Mouse (Mus musculus) olfactory bulb, adult 2 months (tissue): ENCODE data around the gene Tnrc6a. TPM values are rescaled to one million over a fixed set of nuclear protein-coding genes. Genes with fewer than 3 reads are reported as not detected.

Experiments
- H3K27ac ChIP-seq: fragments of 200-500 bp; 2 replicates; pipeline ENCODE4 v1.5.1; 2012; ENCODE audit warnings: low read depth, low read length; ENCODE audit not compliant: insufficient read depth
- H3K4me1 ChIP-seq: fragments of 200-500 bp; 2 replicates; pipeline ENCODE4 v1.6.1; 2012; ENCODE audit warnings: low read length; ENCODE audit not compliant: control insufficient read depth, insufficient read depth
- H3K4me3 ChIP-seq: fragments of 200-500 bp; 2 replicates; pipeline ENCODE4 v1.5.1; 2012; ENCODE audit warnings: mild to moderate bottlenecking, low read depth, low read length, moderate library complexity; ENCODE audit not compliant: insufficient read depth
- CTCF ChIP-seq: fragments of 200-500 bp; IDR thresholded peaks from 2 replicates; pipeline ENCODE4 v1.5.1; 2012; ENCODE audit warnings: low read depth, mild to moderate bottlenecking, low read length, moderate library complexity; ENCODE audit not compliant: insufficient read depth
- POLR2A ChIP-seq: fragments of 200-500 bp; IDR thresholded peaks from 2 replicates; pipeline ENCODE4 v1.6.1; 2012; ENCODE audit warnings: mild to moderate bottlenecking, low read depth, low read length, moderate library complexity; ENCODE audit not compliant: insufficient read depth
- WGBS: fragments of 180-500 bp; shearing (Covaris S2); methylation state at CpG from one replicate; pipeline ENCODE4 v1.1.7; 2018; 5-methylcytosine and 5-hydroxymethylcytosine counted together
- polyA plus RNA-seq: library from polyadenylated mRNA; stranded (reverse); fragments of >200 nt; gene quantifications from 2 replicates; pipeline ENCODE4 v1.2.4, GENCODE M21; 2012; ENCODE audit warnings: low replicate concordance; ENCODE audit not compliant: missing spikeins, insufficient read depth, insufficient read length

Gene Tnrc6a
- polyA plus RNA-seq, 1 experiment = 45.8 TPM

- 89% methylated on average over 7 of the region's 7 CpGs for WGBS
- H3K27ac ChIP-seq = no peak overlapping the region
- no peak for TF ChIP-seq POLR2A
- no peak for TF ChIP-seq CTCF
Measured at GRCm38 (mm10) chr7:123120516-123120915, 3.2 kb upstream of the Tnrc6a start.

GRCm38 (mm10) chr7:123124299-123124716 is 623 bp downstream of the Tnrc6a start:
- WGBS = under 1% methylated on average over 39 of the region's 45 CpGs
- Histone ChIP-seq H3K4me1 (peaks cover under 1% of the 10 kb centered on the region; the same call in 1 of the 2 replicates), H3K4me3 (peak overlapping the region; percentile 93), H3K27ac (peak overlapping the region; percentile 96)
- TF ChIP-seq CTCF (no peak), POLR2A (no peak)

More at GRCm38 (mm10) chr7:123120516-123120915, 3.2 kb upstream of the Tnrc6a start:
- H3K4me1 ChIP-seq = no peaks in the 10 kb centered on the region
- H3K4me3 ChIP-seq = no peak overlapping the region

- 1% methylated on average over 16 of the region's 16 CpGs for WGBS
- H3K4me1 ChIP-seq = peaks cover 2% of the 10 kb centered on the region; the same call in 1 of the 2 replicates
- 0 out of 2 replicates have a peak overlapping the region, but pooled peaks have one; percentile 96 for H3K27ac ChIP-seq
- TF ChIP-seq CTCF (no peak), POLR2A (no peak)
- H3K4me3 ChIP-seq = peak overlapping the region; percentile 93
Measured at GRCm38 (mm10) chr7:123124735-123125181, 1.1 kb downstream of the Tnrc6a start.

GRCm38 (mm10) chr7:123126056-123126455 is 2.4 kb downstream of the Tnrc6a start:
- no peak for TF ChIP-seq POLR2A
- TF ChIP-seq CTCF = no peak
- Histone ChIP-seq H3K4me3 (no peak overlapping the region), H3K27ac (no peak overlapping the region), H3K4me1 (peaks cover 2% of the 10 kb centered on the region; the same call in 1 of the 2 replicates)
- WGBS = 61% methylated on average over 4 of the region's 4 CpGs

GRCm38 (mm10) chr7:123127301-123127700 is 3.6 kb downstream of the Tnrc6a start:
- no peak for TF ChIP-seq POLR2A
- no peak for TF ChIP-seq CTCF
- no peak overlapping the region for H3K4me3 ChIP-seq
- no peak overlapping the region for H3K27ac ChIP-seq
- WGBS = 62% methylated on average over 1 of the region's 1 CpGs
- peaks cover 2% of the 10 kb centered on the region; the same call in 1 of the 2 replicates for H3K4me1 ChIP-seq

GRCm38 (mm10) chr7:123127981-123128380 is 4.3 kb downstream of the Tnrc6a start:
- no peak for TF ChIP-seq POLR2A
- TF ChIP-seq CTCF = no peak
- peaks cover 2% of the 10 kb centered on the region; the same call in 1 of the 2 replicates for H3K4me1 ChIP-seq
- H3K4me3 ChIP-seq = no peak overlapping the region
- 50% methylated on average over 1 of the region's 1 CpGs for WGBS
- no peak overlapping the region for H3K27ac ChIP-seq

- peaks cover 2% of the 10 kb centered on the region; the same call in 1 of the 2 replicates for H3K4me1 ChIP-seq
- WGBS = 80% methylated on average over 2 of the region's 2 CpGs
Measured at GRCm38 (mm10) chr7:123129061-123129460, 5.4 kb downstream of the Tnrc6a start.

GRCm38 (mm10) chr7:123130198-123130597 is 6.5 kb downstream of the Tnrc6a start:
- WGBS = 6% methylated on average over 2 of the region's 2 CpGs
- TF ChIP-seq CTCF = no peak
- no peak for TF ChIP-seq POLR2A
- no peak overlapping the region for H3K27ac ChIP-seq
- no peak overlapping the region for H3K4me3 ChIP-seq
- peaks cover 2% of the 10 kb centered on the region; the same call in 1 of the 2 replicates for H3K4me1 ChIP-seq

More at GRCm38 (mm10) chr7:123129061-123129460, 5.4 kb downstream of the Tnrc6a start:
- Histone ChIP-seq H3K27ac (no peak overlapping the region), H3K4me3 (no peak overlapping the region)
- TF ChIP-seq POLR2A (no peak), CTCF (no peak)

- Histone ChIP-seq H3K27ac (no peak overlapping the region), H3K4me3 (no peak overlapping the region), H3K4me1 (peaks cover 5% of the 10 kb centered on the region)
- WGBS = 82% methylated on average over 2 of the region's 2 CpGs
- TF ChIP-seq CTCF (no peak), POLR2A (no peak)
Measured at GRCm38 (mm10) chr7:123132401-123132800, 8.7 kb downstream of the Tnrc6a start.

- H3K4me1 ChIP-seq = peaks cover 3% of the 10 kb centered on the region
- no peak overlapping the region for H3K4me3 ChIP-seq
- H3K27ac ChIP-seq = no peak overlapping the region
- WGBS = 16% methylated on average over 2 of the region's 2 CpGs
- no peak for TF ChIP-seq POLR2A
- TF ChIP-seq CTCF = no peak
Measured at GRCm38 (mm10) chr7:123134876-123135275, 11.2 kb downstream of the Tnrc6a start.
